Mouse (Mus musculus) small intestine, adult 2 months (tissue): ENCODE data around the gene Rara.

Source experiments
- CTCF ChIP-seq: fragments of 200-500 bp; IDR thresholded peaks from 2 replicates; pipeline ENCODE4 v1.5.1; 2012; ENCODE audit warnings: low read depth, mild to moderate bottlenecking, control low read depth, inconsistent platforms, low read length, moderate library complexity, mixed read lengths; ENCODE audit not compliant: insufficient replicate concordance, insufficient read length; ENCODE audit errors: extremely low read depth
- POLR2A ChIP-seq: fragments of 200-500 bp; IDR thresholded peaks from 2 replicates; pipeline ENCODE4 v1.6.1; 2012; ENCODE audit warnings: low read depth, mild to moderate bottlenecking, control low read depth, inconsistent platforms, low read length, moderate library complexity

DNA sequence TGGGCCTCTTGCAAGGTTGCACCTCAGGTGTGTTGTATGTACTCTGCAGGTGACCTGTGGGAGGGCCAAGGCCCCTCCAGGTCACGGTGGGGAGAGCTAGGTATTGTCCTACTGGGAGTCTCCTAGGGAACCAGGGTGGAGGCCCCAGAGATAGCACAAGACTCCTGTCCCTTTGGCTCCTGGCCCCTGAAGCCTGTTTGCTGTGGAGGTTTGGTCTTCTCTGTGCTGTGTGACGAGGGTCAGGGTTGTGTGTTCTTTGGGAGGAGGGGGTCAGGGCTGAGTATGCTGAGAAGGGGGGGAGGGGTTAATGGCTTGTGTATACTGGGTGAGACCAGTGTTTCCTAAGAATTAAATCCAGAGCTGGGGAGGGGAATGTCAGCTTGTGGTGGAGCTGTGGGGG lies 25.7 kb downstream of the Rara start:
- no peak for TF ChIP-seq CTCF
- TF ChIP-seq POLR2A: no peak
